Mouse (Mus musculus): ENCODE data around the gene Rpusd4.
A peak's percentile ranks its signal among the peaks of the same experiment; 100 is the strongest.

Rpusd4 gene

DNA sequence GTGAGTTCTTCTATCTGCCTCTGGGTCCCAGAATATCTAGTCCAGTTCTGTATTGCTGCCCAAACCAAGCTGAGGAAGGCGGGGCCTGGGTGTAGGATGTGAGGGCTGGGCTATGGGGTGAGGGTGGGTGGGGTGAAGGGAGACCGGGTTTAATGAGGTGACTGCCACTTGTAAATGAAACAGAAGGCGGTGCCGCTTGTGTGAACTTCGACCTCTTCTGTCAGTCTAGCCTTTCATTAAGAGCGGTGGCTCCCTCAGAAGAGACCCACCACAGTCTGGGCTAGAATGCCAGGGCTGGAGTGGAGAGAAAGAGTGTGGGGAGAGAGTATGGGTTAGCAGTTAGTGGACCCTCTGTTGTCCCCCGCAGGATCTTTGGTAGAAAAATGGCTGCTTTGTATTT lies 22.3 kb downstream of the Rpusd4 start:
- no peak for DNase-seq

DNA sequence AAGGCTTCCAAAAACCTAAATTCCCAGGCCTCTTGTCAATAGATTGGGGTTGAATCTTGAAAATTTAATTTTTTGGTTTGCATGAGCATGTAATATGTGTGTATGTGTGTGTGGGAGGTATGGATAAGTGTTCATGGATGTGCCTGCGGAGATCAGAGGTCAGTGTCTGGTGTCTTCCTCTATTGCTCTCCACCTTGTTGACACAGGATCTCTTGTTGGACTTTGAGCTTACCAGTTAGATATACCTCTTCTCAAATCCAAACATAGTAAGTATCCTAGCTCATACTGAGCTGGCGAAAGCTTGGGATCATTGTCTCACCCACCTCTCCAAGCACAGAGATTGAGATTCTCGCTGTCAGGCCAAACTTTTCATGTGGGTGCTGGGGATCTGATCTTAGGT lies 22.8 kb downstream of the Rpusd4 start:
- no peak for DNase-seq

DNA sequence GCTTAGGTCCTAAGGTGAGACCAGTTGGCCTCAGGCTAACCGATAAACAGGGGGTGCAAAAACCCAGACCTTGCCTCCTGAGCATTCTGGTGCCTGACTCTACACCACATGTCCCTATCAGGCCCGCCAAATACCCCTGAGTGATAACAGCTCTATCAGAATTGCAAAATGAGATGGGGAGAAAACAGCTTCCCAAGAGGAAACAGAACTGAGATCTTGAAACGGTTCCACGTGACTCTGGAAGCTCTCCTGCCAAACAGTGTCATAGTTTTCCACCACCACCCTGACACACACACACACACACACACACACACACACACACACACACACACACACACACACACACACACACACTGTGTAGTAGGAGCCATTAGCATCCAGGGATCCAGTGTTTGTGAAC lies 23.3 kb downstream of the Rpusd4 start:
- no peak for DNase-seq

DNA sequence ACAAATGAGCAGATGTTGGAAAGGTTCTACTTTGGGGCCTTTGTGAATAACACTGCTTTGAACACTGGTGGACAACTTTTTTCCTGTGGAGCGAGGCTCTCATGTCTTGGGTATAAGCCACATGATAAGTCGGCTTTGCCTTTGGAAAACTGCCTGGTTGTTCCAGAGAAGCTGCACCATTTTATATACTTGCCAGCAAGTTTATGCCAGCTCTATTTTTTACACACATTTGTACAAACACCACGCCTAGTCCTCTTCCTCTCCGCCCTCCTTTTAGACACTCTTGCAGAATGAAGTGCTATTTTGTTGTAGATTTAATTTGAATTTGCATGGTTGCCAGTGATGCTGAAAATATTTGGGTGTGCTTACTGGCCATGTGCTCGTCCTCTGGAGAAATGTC lies 25.8 kb downstream of the Rpusd4 start:
- DNase-seq: no peak

DNA sequence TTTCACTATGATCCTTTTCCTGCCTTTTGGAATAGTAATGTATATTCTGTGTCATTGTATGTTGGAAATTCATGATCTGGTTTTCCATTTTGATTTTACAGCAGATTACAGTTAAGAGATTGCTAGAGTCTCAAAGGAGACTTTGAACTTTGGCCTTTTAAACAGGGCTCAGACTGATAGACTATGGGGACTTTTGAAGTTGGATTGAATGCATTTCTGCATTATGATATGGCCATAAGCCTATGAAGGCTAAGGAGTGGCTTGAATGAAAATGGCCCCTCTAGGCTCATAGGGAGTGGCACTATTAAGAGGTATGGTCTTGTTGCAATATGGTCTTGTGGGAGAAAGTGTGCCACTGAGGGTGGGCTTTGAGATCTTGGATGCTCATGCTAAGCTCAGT lies 30.1 kb downstream of the Rpusd4 start:
- no peak for DNase-seq

DNA sequence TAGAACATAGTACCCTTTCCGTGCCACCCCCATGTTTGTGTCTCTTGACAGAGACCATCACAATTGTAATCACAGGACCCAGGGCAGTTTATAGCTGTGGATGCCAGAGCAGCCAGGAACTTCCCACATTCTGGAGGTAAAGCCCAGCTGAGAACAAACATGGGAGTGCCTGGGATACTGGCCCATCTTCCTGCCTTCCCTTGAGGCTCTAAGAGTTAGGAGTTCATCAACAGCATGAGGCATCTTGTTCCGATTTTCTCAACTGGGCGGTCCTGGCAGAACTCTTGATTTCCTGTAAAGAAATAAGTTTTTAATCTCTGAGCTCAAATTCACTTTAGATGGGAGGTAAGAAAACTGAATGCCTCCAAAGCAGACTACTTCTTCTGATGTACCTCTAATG lies 34.5 kb downstream of the Rpusd4 start:
- no peak for DNase-seq

DNA sequence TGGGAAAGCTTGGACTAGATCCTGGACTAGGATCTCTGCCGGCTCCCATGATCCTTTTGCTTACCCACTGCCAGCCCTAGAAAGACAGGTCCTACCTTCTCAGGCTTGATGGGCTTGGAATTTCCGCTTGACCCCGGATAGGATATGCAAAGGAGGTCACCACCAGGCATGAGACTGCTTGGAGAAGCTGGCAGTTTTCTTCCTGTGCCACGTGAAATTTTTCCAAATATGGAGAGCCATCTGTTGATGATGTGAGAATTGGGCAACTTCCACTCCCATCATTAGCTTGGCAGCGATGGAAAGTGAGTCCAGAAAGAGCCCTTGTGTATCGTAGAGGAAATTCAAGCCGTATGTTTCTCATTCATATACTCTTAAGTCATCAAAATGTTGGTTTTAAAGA lies 39.8 kb downstream of the Rpusd4 start:
- peak; percentile 86 for DNase-seq

DNA sequence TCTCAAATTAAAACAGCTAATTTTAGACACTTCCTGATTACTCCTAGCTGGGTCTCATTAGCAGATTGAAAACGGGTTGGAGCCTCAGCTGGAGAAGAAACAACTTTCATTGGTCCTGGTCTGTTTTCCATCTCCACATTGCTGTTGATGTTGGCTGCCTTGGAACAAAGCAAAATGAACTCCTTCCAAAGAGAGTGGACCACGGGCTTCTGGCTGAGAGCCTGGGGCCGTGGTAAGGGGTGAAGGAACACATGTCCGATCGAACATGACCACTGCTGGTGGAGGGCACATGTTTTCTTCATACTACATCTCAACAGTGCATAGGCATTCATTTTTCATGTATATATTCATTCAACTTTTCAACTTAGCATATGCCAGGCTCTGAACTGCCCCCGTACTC lies 42.7 kb downstream of the Rpusd4 start:
- no peak for DNase-seq

DNA sequence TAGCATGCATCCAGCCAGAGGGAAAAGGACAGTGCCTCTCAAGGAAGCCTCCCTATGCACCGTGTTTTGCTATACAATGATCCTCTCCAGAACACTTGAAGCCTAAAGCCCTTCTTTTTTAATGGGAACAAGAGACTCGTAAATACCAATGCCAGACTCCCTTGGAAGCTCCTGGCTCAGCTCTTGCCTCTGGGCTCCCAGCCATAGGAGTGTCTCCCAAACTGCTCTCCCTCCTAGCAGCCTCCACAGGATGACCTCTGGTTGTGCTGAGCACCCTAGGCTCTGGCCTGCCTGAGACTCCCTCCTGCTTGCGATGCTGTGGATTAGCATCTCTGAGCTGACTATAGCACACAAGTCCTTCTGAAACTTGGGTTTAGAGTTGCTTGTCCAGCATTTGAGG lies 44.9 kb downstream of the Rpusd4 start:
- peak; percentile 84 for DNase-seq

DNA sequence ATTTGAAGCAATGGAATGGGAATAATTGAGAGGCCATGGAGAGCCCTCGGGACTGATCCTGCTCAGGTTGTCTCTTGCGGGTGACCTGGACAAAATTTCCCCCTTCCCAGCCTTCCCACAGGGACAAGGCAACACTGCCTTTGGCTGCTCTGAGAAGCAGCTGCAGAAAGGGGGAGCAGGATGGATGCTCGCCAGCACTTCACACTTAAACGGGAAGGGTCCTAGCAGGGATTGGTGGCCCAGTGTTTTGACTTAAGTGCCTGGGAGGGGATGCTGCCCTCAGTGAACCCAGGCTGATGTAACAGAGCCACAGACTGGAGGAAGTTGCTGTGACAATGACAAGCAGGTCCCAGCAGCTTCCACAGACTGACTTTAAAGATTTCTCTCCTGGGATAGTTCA lies 45.9 kb downstream of the Rpusd4 start:
- DNase-seq: peak; percentile 27

DNA sequence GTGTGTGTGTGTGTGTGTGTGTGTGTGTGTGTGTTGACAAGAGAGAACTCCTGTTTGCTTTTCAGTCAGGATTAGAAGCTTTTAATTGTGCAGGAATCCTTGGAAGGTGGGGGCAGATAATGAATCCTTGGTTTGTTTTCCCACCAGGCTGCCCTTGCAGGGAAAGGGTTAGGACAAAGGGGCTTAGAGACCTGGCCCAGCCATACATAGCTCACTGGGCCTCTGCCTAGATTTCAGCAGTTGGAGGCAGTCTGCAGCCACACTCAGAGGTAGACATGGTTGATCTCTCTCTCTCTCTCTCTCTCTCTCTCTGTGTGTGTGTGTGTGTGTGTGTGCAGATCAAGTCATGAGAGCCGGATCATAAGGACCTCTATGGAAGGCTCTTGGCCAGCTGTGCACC lies 46.6 kb downstream of the Rpusd4 start:
- DNase-seq: no peak

DNA sequence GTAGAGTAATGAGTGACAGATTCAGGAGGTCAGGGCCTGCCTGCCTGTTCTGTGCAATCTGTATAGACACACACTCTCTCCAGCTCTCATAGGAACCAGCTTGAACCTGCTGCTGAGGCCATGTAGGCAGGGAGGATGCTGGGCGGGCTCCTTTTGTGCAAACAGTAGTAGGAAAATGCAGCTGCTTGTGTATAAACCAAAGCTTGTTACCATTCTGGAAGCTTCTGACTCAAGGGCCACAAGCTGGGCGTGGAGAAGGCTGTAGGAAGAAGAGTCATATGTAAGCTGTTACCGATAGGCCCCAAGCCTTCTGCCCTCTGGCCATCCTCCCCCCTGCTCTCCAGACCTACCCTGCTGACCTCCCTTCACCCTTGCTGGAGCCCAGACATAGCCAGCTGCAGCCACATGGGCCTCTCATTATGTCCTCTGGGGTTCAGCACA lies 49.1 kb downstream of the Rpusd4 start:
- no peak for DNase-seq

DNA sequence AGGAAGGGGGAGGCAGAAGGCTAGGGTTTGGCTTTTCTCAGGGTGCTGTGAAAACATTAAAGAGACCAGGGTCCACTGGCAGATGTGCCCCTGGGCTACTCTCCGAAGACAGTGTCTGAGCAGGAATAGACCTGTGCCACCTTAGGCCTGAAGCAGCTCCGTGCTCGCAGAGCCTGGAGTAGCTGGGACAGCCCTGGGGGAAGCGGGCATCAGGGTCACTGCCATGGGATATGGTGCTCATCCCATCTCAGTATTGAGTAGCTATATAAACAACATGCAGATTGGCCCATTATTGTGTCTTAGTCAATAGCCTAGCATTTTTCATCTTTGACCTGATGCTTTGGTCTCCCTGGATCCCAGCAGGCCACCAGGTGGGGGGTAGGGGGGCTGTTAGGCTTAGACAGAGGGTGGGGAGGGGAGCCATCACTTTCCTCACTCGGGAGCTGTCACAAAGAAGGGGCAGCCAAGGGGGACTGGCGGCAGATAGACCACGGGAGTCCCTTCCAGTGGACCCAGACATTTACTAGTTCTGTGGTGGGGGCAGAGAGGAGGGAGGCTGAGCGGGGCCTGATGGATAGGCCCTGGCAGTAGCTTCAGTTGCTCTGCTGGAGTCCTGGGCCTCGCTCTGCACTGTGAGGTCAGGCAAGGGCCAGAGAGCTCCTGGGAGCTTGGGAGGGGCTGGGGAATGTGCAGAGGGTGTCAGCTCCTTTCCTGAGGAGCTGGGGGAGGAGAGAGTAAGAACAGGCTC lies 49.7 kb downstream of the Rpusd4 start:
- DNase-seq: no peak

DNA sequence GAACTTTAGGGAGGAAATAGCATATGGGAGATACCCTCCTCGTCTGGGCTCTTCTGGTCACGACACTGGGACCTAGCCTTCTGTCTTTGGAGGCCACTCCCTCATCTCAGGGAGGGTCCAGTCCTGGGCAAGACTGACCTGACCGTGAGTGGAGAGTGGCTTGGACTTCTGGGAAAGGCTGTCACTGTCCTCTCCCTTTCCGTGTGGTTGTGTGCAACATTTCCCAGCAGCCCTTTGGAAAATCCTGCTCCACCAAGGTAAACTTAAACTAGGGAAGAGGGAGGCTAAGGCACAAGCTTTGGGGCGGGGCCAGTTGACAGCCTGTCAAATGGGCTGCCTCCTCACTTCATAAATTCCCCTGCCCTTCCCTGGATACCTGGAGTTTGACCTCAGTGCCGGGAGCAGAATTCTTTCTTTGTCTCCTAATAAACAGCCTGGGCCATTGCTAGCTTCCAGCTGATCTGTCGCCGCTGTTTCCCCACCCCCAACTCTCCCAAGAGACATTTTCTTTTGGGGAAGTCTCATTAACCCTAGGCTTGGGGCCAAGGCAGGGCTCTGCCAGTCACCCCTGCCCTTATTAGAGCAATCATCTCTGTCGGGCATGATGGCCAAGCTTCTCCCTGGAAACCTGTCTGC lies 51.0 kb downstream of the Rpusd4 start:
- no peak for DNase-seq

DNA sequence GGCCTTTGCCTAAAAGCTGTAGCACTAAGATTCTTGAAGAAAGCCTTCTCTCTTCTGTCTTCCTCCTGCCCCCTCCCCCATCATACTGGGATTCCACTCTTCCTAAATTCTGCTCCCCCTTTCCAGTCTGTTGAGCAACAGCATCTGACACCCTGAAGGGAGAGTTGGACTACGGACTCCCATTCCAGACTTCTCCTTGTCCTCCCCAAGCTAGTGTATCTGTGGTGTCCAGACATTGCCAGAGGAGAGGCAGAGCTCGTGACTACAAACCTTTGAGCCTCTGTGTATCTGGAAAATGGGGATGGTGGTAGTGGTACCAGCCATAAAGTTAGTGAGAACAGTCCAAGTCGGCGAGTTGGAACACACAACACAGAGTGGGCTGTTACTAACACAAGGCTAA lies 52.6 kb downstream of the Rpusd4 start:
- no peak for DNase-seq

DNA sequence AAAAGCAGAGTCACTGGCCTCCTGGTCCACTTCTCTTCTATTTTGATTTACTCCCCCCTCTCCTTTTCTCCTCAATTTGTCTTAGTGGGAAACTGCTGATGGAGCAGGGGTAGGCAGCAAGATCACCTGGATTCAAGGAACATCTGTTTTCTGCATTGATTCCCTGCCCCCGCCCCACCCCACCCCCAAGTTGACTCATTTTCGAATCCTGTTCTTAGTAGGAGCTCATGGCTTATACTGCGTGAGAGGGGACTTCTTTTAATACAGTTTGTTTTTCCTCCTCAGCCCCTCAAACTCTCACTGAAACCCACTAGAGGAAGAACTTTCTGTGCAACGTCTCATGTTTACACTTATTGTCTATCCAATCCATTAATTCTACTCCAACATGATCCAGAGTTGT lies 56.3 kb downstream of the Rpusd4 start:
- no peak for DNase-seq

DNA sequence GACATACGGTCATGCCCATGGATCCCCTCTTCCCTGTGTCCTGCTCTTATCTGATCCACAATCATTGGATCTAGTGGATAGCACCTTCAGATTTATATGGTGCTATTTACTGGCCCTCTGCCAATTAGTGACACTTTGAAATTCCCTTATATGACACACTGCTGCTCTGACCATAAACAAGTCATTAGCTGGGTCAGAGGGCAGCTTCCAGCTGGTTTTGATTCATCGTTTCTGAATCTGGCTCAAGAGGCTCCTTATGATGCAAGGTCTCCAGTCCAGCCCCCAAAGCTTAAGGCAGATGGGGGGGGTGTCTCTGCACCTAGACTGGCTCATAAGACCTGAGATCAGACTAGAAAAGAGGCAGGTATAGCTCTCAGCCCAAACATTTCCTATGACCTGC lies 56.9 kb downstream of the Rpusd4 start:
- DNase-seq: no peak

DNA sequence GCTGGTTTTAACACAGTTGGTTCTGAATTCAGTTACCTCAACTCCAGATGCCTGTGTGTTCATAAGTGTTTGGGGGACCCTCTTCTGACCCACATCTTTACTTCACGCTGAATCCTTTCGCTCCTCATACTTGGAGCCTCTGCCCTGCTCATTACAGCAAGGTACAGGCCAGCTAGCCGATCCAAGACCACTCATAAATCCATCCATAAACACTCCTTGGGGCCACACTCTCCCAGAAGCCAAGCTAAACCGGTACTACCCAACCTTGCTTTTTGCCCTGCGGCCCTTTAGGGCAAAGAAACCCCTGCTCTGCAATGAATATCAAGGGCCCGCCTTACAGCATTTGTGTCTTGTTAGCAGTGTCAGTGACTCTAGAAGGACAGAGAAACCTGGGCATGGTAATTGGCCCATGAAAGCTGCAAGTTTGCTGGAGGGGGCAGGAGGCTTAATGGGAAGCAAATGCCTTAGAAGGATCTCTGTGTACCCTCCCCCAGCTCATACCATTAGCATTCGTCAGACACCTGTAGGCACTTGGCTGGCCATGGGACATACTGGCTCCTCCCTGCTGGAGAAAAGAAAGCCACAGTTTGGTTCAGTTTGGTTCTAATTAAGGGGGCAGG lies 59.1 kb downstream of the Rpusd4 start:
- no peak for DNase-seq

Measured in cerebellum, adult 9-11 months (tissue).